Mouse (Mus musculus): ENCODE results near the gene Fbxw8.

DNA sequence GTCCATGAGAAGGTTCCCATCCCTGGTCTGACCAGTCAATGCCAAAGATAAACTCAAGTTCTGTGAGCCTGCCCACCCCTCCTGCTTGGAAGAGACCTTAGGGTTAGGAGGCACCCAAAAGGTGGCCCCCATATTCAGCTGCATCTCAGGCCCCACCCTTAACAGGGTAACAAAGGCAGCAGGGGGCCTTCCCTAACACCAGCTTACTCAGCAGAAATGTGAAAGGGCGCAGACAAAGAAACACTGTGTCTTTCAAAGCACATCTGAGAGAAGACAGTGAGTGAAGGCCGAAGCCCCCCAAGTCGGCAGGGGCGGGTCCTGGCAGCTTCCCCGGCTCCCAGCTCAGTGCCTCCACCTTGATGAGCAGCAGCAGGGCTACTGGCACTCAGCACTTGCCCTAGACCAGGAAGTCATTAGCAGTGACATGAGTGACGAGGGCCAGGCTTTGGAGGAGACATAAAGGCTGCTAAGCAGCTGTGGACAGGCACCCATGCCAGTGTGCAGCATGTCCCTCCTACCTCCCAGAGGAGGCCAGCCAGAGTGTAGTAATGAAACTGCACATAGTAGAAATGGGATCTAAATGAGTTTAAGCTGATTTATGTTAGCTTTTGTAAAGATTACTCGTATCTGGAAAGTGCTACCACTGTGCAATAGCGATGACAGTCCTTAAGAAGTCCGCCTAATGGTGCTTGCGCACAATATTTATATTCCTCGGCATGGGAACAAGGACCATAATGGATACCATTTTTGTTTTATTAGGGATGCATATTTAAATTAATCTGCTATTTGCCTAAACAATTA is 56.0 kb downstream of the Fbxw8 start:
- TF ChIP-seq POLR2A (IDR thresholded peaks at IDR 0.05; ENCODE audit: low read depth, low read length) (no peak), CTCF (IDR thresholded peaks at IDR 0.05; ENCODE audit: extremely low read depth, insufficient read depth, insufficient read length, insufficient replicate concordance) (no peak)
